Mouse (Mus musculus) G1E (cell line): ENCODE data around the gene Fads6. TPM values are rescaled to one million over a fixed set of nuclear protein-coding genes. Genes with fewer than 3 reads are reported as not detected.

ENCODE experiments used
- ATAC-seq: 2 replicates; pipeline ENCODE4 v1.8.0; 2016; ENCODE audit warnings: mild to moderate bottlenecking; ENCODE audit not compliant: insufficient number of reproducible peaks, poor library complexity, low FRiP score, severe bottlenecking; ENCODE audit errors: extremely low read depth
- DNase-seq: peaks from one replicate; pipeline ENCODE4 v3.0.0; 2012; ENCODE audit warnings: low spot score
- H3K27me3 ChIP-seq: 2 replicates; pipeline ENCODE4 v1.6.1; 2012; ENCODE audit warnings: mild to moderate bottlenecking, low read length, inconsistent platforms; ENCODE audit not compliant: insufficient read depth
- H3K36me3 ChIP-seq: replicated peaks from 2 replicates; pipeline ENCODE3; 2012; ENCODE audit warnings: mild to moderate bottlenecking, inconsistent platforms
- H3K4me1 ChIP-seq: 2 replicates; pipeline ENCODE4 v1.6.1; 2012; ENCODE audit warnings: low read depth, low read length, inconsistent platforms, mixed read lengths; ENCODE audit not compliant: insufficient read depth
- H3K4me3 ChIP-seq: 2 replicates; pipeline ENCODE4 v1.5.1; 2012; ENCODE audit warnings: low read depth, mild to moderate bottlenecking, inconsistent platforms, low read length, moderate library complexity, mixed read lengths
- H3K9me3 ChIP-seq: replicated peaks from 2 replicates; pipeline ENCODE4 v1.6.1; 2012; ENCODE audit warnings: inconsistent platforms
- CTCF ChIP-seq: IDR thresholded peaks from 2 replicates; pipeline ENCODE4 v1.5.1; 2012; ENCODE audit warnings: low read depth, low read length, inconsistent platforms, mixed read lengths
- GATA1 ChIP-seq: IDR thresholded peaks from 2 replicates; pipeline ENCODE4 v1.6.1; 2012; ENCODE audit warnings: borderline replicate concordance, low read length, inconsistent platforms, mixed read lengths
- GATA2 ChIP-seq: IDR thresholded peaks from 2 replicates; pipeline ENCODE4 v1.6.1; 2012; ENCODE audit warnings: low read depth, low read length, inconsistent platforms, borderline replicate concordance
- POLR2AphosphoS5 ChIP-seq: IDR thresholded peaks from 2 replicates; pipeline ENCODE4 v1.6.1; 2012; ENCODE audit warnings: low read depth, low read length, inconsistent platforms; ENCODE audit not compliant: insufficient replicate concordance
- TAL1 ChIP-seq: conservative IDR thresholded peaks from 2 replicates; pipeline ENCODE4 v1.6.1; 2012; ENCODE audit warnings: low read depth, low read length, inconsistent platforms, mixed read lengths
- polyA plus RNA-seq: library from polyadenylated mRNA; stranded (reverse); fragments of >175 nt; gene quantifications from 2 replicates; pipeline ENCODE4 v1.2.3, GENCODE M21; 2012
- total RNA-seq, 2 experiments: library from RNA; stranded (forward) in 1 of 2; stranded (reverse) in 1 of 2; fragments of 200-1000 nt in 1 of 2; fragments of >200 nt in 1 of 2; fragmentation: Nextera tagmentation in 1 of 2; gene quantifications; 2 replicates each; pipeline ENCODE4 v1.2.3; 2014 to 2017

Gene Fads6
- total and polyA plus RNA-seq, 3 experiments: 0.38 TPM; not detected in 2

- H3K36me3 ChIP-seq: peaks cover 96% of the 10 kb centered on the region
- ATAC-seq (no peak), DNase-seq (no peak)
- H3K9me3 ChIP-seq: no peaks in the 10 kb centered on the region
- H3K4me3 ChIP-seq: no peak overlapping the region
- no peaks in the 10 kb centered on the region for H3K27me3 ChIP-seq
- H3K4me1 ChIP-seq: peaks cover 3% of the 10 kb centered on the region; the same call in 1 of the 2 replicates
- no peak for TF ChIP-seq CTCF
- no peak for TF ChIP-seq GATA2
- TF ChIP-seq TAL1: no peak
- TF ChIP-seq GATA1: no peak
- no peak for TF ChIP-seq POLR2AphosphoS5
Observed at GRCm38 (mm10) chr11:115233526-115234290, 63.8 kb downstream of the Fads6 start.

GRCm38 (mm10) chr11:115232889-115233288, 64.6 kb downstream of the Fads6 start:
- Histone ChIP-seq H3K4me3 (no peak overlapping the region), H3K36me3 (peaks cover 96% of the 10 kb centered on the region), H3K4me1 (peaks cover 3% of the 10 kb centered on the region; the same call in 1 of the 2 replicates), H3K27me3 (no peaks in the 10 kb centered on the region), H3K9me3 (no peaks in the 10 kb centered on the region)
- DNase-seq: no peak
- no peak for ATAC-seq
- TF ChIP-seq GATA1 (no peak), GATA2 (no peak), POLR2AphosphoS5 (no peak), CTCF (no peak), TAL1 (no peak)

DNA sequence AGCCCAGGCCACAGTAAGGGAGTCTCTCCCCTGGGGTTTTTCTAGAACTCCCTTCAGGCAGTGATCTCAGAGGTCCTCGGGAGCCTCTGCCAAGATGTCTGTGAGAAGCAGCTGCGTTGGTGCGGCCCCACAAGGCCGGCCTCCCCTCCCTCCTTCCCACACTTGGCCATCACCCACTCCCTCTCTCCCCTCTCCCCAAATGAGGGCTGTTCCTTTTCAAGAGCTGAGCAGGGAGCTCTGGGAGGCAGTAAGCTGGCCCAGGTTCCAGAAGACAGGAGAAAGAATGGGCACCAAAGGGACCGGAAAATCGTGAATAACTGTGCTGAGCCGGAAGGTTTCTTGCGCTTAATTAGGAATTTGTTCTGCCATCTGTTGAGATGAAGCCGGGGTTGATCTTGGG, 65.5 kb downstream of the Fads6 start:
- Histone ChIP-seq H3K4me3 (no peak overlapping the region), H3K27me3 (no peaks in the 10 kb centered on the region), H3K9me3 (no peaks in the 10 kb centered on the region), H3K36me3 (peaks cover 96% of the 10 kb centered on the region), H3K4me1 (peaks cover 6% of the 10 kb centered on the region; the same call in 1 of the 2 replicates)
- DNase-seq (no peak), ATAC-seq (no peak)
- TF ChIP-seq CTCF (no peak), TAL1 (no peak), POLR2AphosphoS5 (no peak), GATA2 (no peak), GATA1 (no peak)

DNA sequence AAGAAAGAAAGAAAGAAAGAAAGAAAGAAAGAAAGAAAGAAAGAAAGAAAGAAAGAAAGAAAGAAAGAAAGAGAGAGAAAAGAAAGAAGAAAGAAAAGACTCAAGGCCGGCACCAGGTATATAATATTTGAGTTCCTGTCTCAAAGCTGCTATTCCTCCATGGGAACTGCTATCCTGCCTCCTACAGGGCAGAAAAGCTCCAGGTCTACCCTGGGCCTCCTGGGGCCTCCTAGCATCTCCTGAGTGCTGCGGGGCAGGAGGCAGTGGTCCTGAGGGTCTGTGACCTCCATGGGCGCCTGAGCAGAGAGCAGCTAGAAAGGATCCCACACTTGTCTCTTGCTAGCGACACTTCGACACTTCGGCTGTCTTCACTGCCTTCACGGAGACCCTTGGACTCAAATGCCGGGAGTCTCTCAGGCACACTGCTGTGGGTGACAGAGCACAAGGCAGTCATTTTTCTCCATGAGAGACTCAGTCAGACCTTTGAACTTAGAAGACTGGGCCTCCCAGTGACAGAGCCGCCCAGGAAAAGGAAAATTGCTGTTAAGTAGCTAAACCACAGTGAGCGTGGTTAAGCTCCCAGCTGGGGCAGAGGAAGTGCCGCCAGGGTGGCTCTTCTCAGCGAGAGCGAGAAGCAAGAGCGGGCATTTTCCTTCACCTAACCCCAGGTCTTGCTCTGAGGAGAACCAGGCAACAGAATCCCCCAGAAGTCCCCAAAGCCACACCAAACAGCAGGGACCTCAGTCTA, 66.1 kb downstream of the Fads6 start:
- no peak for ATAC-seq
- H3K4me1 ChIP-seq: peaks cover 7% of the 10 kb centered on the region
- H3K4me3 ChIP-seq: no peak overlapping the region
- H3K36me3 ChIP-seq: peaks cover 96% of the 10 kb centered on the region
- no peaks in the 10 kb centered on the region for H3K9me3 ChIP-seq
- TF ChIP-seq POLR2AphosphoS5 (no peak), GATA2 (no peak), TAL1 (no peak)
- DNase-seq: no peak
- no peaks in the 10 kb centered on the region for H3K27me3 ChIP-seq

Other genes starting within 250 kb of the Fads6 start
Only the 20 nearest of the 23 such genes appear.
- gene Rab37, start 206.2 kb downstream of the Fads6 start, total RNA-seq (2014; fragmentation: Nextera tagmentation): not detected in 2 replicates
- 2.7 and 3.0 TPM in 2 replicates for gene Rab37, start 206.2 kb downstream of the Fads6 start, total RNA-seq (2017)
- gene Rab37, start 206.2 kb downstream of the Fads6 start, polyA plus RNA-seq: 0.15 TPM in 2 replicates
- not detected in 2 replicates for gene Cd300lf, start 163.7 kb downstream of the Fads6 start, total RNA-seq (2014; fragmentation: Nextera tagmentation)
- gene Cd300lf, start 163.7 kb downstream of the Fads6 start, total RNA-seq (2017): 1.6 TPM in 2 replicates
- gene Cd300lf, start 163.7 kb downstream of the Fads6 start, polyA plus RNA-seq: not detected in 2 replicates
- gene Slc9a3r1, start 134.3 kb downstream of the Fads6 start, total RNA-seq (2014; fragmentation: Nextera tagmentation): 57.3 and 65.0 TPM in 2 replicates
- 91.5 and 94.5 TPM in 2 replicates for gene Slc9a3r1, start 134.3 kb downstream of the Fads6 start, total RNA-seq (2017)
- gene Slc9a3r1, start 134.3 kb downstream of the Fads6 start, polyA plus RNA-seq: 285 and 357 TPM in 2 replicates
- 14.7 and 17.3 TPM in 2 replicates for gene Tmem104, start 110.2 kb downstream of the Fads6 start, total RNA-seq (2014; fragmentation: Nextera tagmentation)
- 2.6 and 4.2 TPM in 2 replicates for gene Tmem104, start 110.2 kb downstream of the Fads6 start, total RNA-seq (2017)
- 16.3 and 23.2 TPM in 2 replicates for gene Tmem104, start 110.2 kb downstream of the Fads6 start, polyA plus RNA-seq
- 18.0 and 21.1 TPM in 2 replicates for gene Nat9, start 109.8 kb downstream of the Fads6 start, total RNA-seq (2014; fragmentation: Nextera tagmentation)
- 26.5 and 38.3 TPM in 2 replicates for gene Nat9, start 109.8 kb downstream of the Fads6 start, total RNA-seq (2017)
- gene Nat9, start 109.8 kb downstream of the Fads6 start, polyA plus RNA-seq: 23.2 and 23.7 TPM in 2 replicates
- gene Grin2c, start 30.4 kb downstream of the Fads6 start, total RNA-seq (2014; fragmentation: Nextera tagmentation): 0.53 TPM in 1 of 2 replicates, not detected in the other
- gene Grin2c, start 30.4 kb downstream of the Fads6 start, total RNA-seq (2017): 0.06 TPM in 1 of 2 replicates, not detected in the other
- gene Grin2c, start 30.4 kb downstream of the Fads6 start, polyA plus RNA-seq: not detected in 2 replicates
- gene Fdxr, start 20.6 kb downstream of the Fads6 start, total RNA-seq (2014; fragmentation: Nextera tagmentation): 3.7 and 10.4 TPM in 2 replicates
- 10.7 and 11.1 TPM in 2 replicates for gene Fdxr, start 20.6 kb downstream of the Fads6 start, total RNA-seq (2017)
- 32.2 and 36.3 TPM in 2 replicates for gene Fdxr, start 20.6 kb downstream of the Fads6 start, polyA plus RNA-seq
- not detected in 2 replicates for gene Otop2, start 9.5 kb upstream of the Fads6 start, total RNA-seq (2014; fragmentation: Nextera tagmentation)
- gene Otop2, start 9.5 kb upstream of the Fads6 start, total RNA-seq (2017): not detected in 2 replicates
- not detected in 2 replicates for gene Otop2, start 9.5 kb upstream of the Fads6 start, polyA plus RNA-seq
- not detected in 2 replicates for gene Ush1g, start 24.4 kb upstream of the Fads6 start, total RNA-seq (2014; fragmentation: Nextera tagmentation)
- 0.05 and 0.06 TPM in 2 replicates for gene Ush1g, start 24.4 kb upstream of the Fads6 start, total RNA-seq (2017)
- not detected in 2 replicates for gene Ush1g, start 24.4 kb upstream of the Fads6 start, polyA plus RNA-seq
- not detected in 2 replicates for gene Otop3, start 37.1 kb upstream of the Fads6 start, total RNA-seq (2014; fragmentation: Nextera tagmentation)
- not detected in 2 replicates for gene Otop3, start 37.1 kb upstream of the Fads6 start, total RNA-seq (2017)
- not detected in 2 replicates for gene Otop3, start 37.1 kb upstream of the Fads6 start, polyA plus RNA-seq
- gene Hid1, start 70.1 kb upstream of the Fads6 start, total RNA-seq (2014; fragmentation: Nextera tagmentation): not detected in 2 replicates
- gene Hid1, start 70.1 kb upstream of the Fads6 start, total RNA-seq (2017): not detected in 2 replicates
- 0.01 TPM in 1 of 2 replicates, not detected in the other for gene Hid1, start 70.1 kb upstream of the Fads6 start, polyA plus RNA-seq
- not detected in 2 replicates for gene Cdr2l, start 84.3 kb upstream of the Fads6 start, total RNA-seq (2014; fragmentation: Nextera tagmentation)
- gene Cdr2l, start 84.3 kb upstream of the Fads6 start, total RNA-seq (2017): 0.05 and 0.06 TPM in 2 replicates
- not detected in 2 replicates for gene Cdr2l, start 84.3 kb upstream of the Fads6 start, polyA plus RNA-seq
- 66.8 and 102 TPM in 2 replicates for gene Mrpl58, start 106.1 kb upstream of the Fads6 start, total RNA-seq (2014; fragmentation: Nextera tagmentation)
- gene Mrpl58, start 106.1 kb upstream of the Fads6 start, total RNA-seq (2017): 75.3 and 78.5 TPM in 2 replicates
- 67.0 and 74.3 TPM in 2 replicates for gene Mrpl58, start 106.1 kb upstream of the Fads6 start, polyA plus RNA-seq
- gene Atp5h, start 122.3 kb upstream of the Fads6 start, total RNA-seq (2014; fragmentation: Nextera tagmentation): 472 and 487 TPM in 2 replicates
- gene Atp5h, start 122.3 kb upstream of the Fads6 start, total RNA-seq (2017): 721 and 764 TPM in 2 replicates
- 58.6 and 107 TPM in 2 replicates for gene Atp5h, start 122.3 kb upstream of the Fads6 start, polyA plus RNA-seq
- gene Kctd2, start 122.5 kb upstream of the Fads6 start, total RNA-seq (2014; fragmentation: Nextera tagmentation): 7.2 and 15.4 TPM in 2 replicates
- 15.2 and 17.3 TPM in 2 replicates for gene Kctd2, start 122.5 kb upstream of the Fads6 start, total RNA-seq (2017)
- gene Kctd2, start 122.5 kb upstream of the Fads6 start, polyA plus RNA-seq: 17.5 and 24.6 TPM in 2 replicates
- not detected in 2 replicates for gene Trim80, start 142.9 kb upstream of the Fads6 start, total RNA-seq (2014; fragmentation: Nextera tagmentation)
- gene Trim80, start 142.9 kb upstream of the Fads6 start, total RNA-seq (2017): not detected in 2 replicates
- gene Trim80, start 142.9 kb upstream of the Fads6 start, polyA plus RNA-seq: not detected in 2 replicates
- gene Slc16a5, start 164.8 kb upstream of the Fads6 start, total RNA-seq (2014; fragmentation: Nextera tagmentation): not detected in 2 replicates
- gene Slc16a5, start 164.8 kb upstream of the Fads6 start, total RNA-seq (2017): 0.05 TPM in 1 of 2 replicates, not detected in the other
- gene Slc16a5, start 164.8 kb upstream of the Fads6 start, polyA plus RNA-seq: not detected in 2 replicates
- gene Armc7, start 178.0 kb upstream of the Fads6 start, total RNA-seq (2014; fragmentation: Nextera tagmentation): 6.0 and 8.4 TPM in 2 replicates
- gene Armc7, start 178.0 kb upstream of the Fads6 start, total RNA-seq (2017): 5.9 and 7.8 TPM in 2 replicates
- 24.4 and 29.0 TPM in 2 replicates for gene Armc7, start 178.0 kb upstream of the Fads6 start, polyA plus RNA-seq
- 43.7 and 47.1 TPM in 2 replicates for gene Nt5c, start 194.2 kb upstream of the Fads6 start, total RNA-seq (2014; fragmentation: Nextera tagmentation)
- 145 and 161 TPM in 2 replicates for gene Nt5c, start 194.2 kb upstream of the Fads6 start, total RNA-seq (2017)
- 67.4 and 118 TPM in 2 replicates for gene Nt5c, start 194.2 kb upstream of the Fads6 start, polyA plus RNA-seq
- 172 and 222 TPM in 2 replicates for gene Jpt1, start 216.7 kb upstream of the Fads6 start, total RNA-seq (2014; fragmentation: Nextera tagmentation)
- gene Jpt1, start 216.7 kb upstream of the Fads6 start, total RNA-seq (2017): 186 and 196 TPM in 2 replicates
- gene Jpt1, start 216.7 kb upstream of the Fads6 start, polyA plus RNA-seq: 202 and 218 TPM in 2 replicates